In genomic region chr8:106936478-106937051, GRCm38 (mm10) we compare ENCODE assay signal across 8 mouse cellular contexts. TPM values are rescaled to one million over a fixed set of nuclear protein-coding genes. Genes with fewer than 3 reads are reported as not detected.
A peak's percentile ranks its signal among the peaks of the same experiment; 100 is the strongest.
DNase-seq lines count a peak whose midpoint lies in the region; ATAC-seq and TF ChIP-seq lines count a peak whose summit lies in the region.

No protein-coding gene starts in this region.

- H3K27ac ChIP-seq in ES-E14 (ENCODE audit: insufficient read depth, low read depth, low read length, poor library complexity, severe bottlenecking) = no peak overlapping the region; the same call in 1 of the 2 replicates
- no peak overlapping the region for H3K27ac ChIP-seq in liver, embryonic 12.5 days

- peak overlapping the region; percentile 78 to 80 for H3K4me3 ChIP-seq in ES-E14 (ENCODE audit: insufficient read depth in 1 of 2, low read depth in 1 of 2, low read length in 2 of 2, poor library complexity in 1 of 2, severe bottlenecking in 1 of 2)
- peak overlapping the region; percentile 75 for H3K4me3 ChIP-seq in liver, embryonic 12.5 days

- in situ Hi-C loops in ES-E14 (cut with MboI; ENCODE audit: low sequenced_read_pairs in 2 of 2, unreplicated experiment in 2 of 2) = no loop called here

- H3K9ac ChIP-seq in ES-E14 (ENCODE audit: insufficient read depth, low read depth, low read length, poor library complexity, severe bottlenecking) = peak overlapping the region; percentile 77
- H3K9ac ChIP-seq in liver, embryonic 12.5 days = peak overlapping the region; percentile 77

- ATAC-seq in liver, embryonic 12.5 days = no peak

- H3K36me3 ChIP-seq in ES-E14 (ENCODE audit: control insufficient read depth, insufficient read depth, low read length, poor library complexity, severe bottlenecking) = no peaks in the 10 kb centered on the region
- H3K36me3 ChIP-seq in liver, embryonic 12.5 days = no peaks in the 10 kb centered on the region

- peak overlapping the region; percentile 99 for H3K4me2 ChIP-seq in liver, embryonic 12.5 days

- peak; percentile 72 for DNase-seq in 3T3-L1 (ENCODE audit: low read depth, low spot score)
- no peak for DNase-seq in ES-E14 (ENCODE audit: low read depth, low spot score)
- peak; percentile 50 to 54 for DNase-seq in cerebellum, postnatal 14 days
- DNase-seq in gastrocnemius, postnatal 25 days = peak; percentile 20
- peak; percentile 79 for DNase-seq in kidney, adult 18-20 months
- DNase-seq in naive thymus-derived CD4-positive, alpha-beta T cell, adult 2 months (ENCODE audit: low read depth) = peak; percentile 44
- no peak for DNase-seq in spleen, adult 12 weeks (ENCODE audit: low spot score)

- H3K4me1 ChIP-seq in ES-E14 (ENCODE audit: control insufficient read depth in 2 of 2, insufficient read depth in 2 of 2, low read length in 2 of 2, poor library complexity in 1 of 2) = peaks cover 19 to 20% of the 10 kb centered on the region in 2 experiments
- H3K4me1 ChIP-seq in liver, embryonic 12.5 days = peaks cover 47% of the 10 kb centered on the region

- 4% methylated on average over 26 of the region's 26 CpGs for WGBS in liver, embryonic 12.5 days (ENCODE audit: insufficient replicate concordance)

- no peaks in the 10 kb centered on the region for H3K9me3 ChIP-seq in ES-E14 (ENCODE audit: control insufficient read depth, insufficient read depth, low read depth, low read length)
- no peaks in the 10 kb centered on the region for H3K9me3 ChIP-seq in liver, embryonic 12.5 days (replicated peaks)

- peaks cover 45% of the 10 kb centered on the region for H3K27me3 ChIP-seq in liver, embryonic 12.5 days (replicated peaks)

TF ChIP-seq in ES-E14, 5 proteins besides CTCF, POLR2A, EP300 and RAD21:
- TF ChIP-seq CHD2 (IDR thresholded peaks at IDR 0.05; ENCODE audit: low read depth, low read length) (no peak), HCFC1 (IDR thresholded peaks at IDR 0.05; ENCODE audit: borderline replicate concordance, insufficient read depth, low read length) (no peak), ZC3H11A (IDR thresholded peaks at IDR 0.05; ENCODE audit: borderline replicate concordance, low read depth, low read length) (no peak), MAFK (IDR thresholded peaks at IDR 0.05; ENCODE audit: insufficient read depth, low read depth, low read length) (0 out of 2 replicates have a peak, but pooled peaks have one; percentile 15), ZNF384 (IDR thresholded peaks at IDR 0.05; ENCODE audit: low read depth, low read length) (no peak)

RNA-seq across cellular contexts. Expression of gene Sntb2, which starts 1.0 kb away (rescaled TPM):
- total RNA-seq in ES-E14 (2012; rRNA removed) = 32.4 and 45.7 TPM in 2 replicates
- 1 to 10 TPM; 6.1 to 6.9 TPM for total RNA-seq in gastrocnemius, postnatal 25 days (2021)
- polyA plus RNA-seq in liver, embryonic 12.5 days (2016; fragmentation: Nextera tagmentation; extraction: Ambion mirVana) = 3.5 and 4.1 TPM in 2 replicates

RNA-seq across cellular contexts. Expression of gene Utp4, which starts 43.1 kb away (rescaled TPM):
- 87.5 and 118 TPM in 2 replicates for total RNA-seq in ES-E14 (2012; rRNA removed)
- total RNA-seq in gastrocnemius, postnatal 25 days (2021) = 10 to 100 TPM; 18.0 to 20.0 TPM
- 69.5 and 73.2 TPM in 2 replicates for polyA plus RNA-seq in liver, embryonic 12.5 days (2016; fragmentation: Nextera tagmentation; extraction: Ambion mirVana)

Comparison
In these comparisons a context has a peak if more than half of its experiments do, and no peak if none do; other contexts are left out.
1. DNase-seq: peak in 3T3-L1 (single experiment), cerebellum, postnatal 14 days (2 of 2), gastrocnemius, postnatal 25 days (single experiment), kidney, adult 18-20 months (single experiment) and naive thymus-derived CD4-positive, alpha-beta T cell, adult 2 months (single experiment); none in ES-E14 (single experiment) and spleen, adult 12 weeks (single experiment).